Mouse (Mus musculus): Measurements from ENCODE around the gene Cep68.
A peak's percentile ranks its signal among the peaks of the same experiment; 100 is the strongest.
"Not testable (repeated sequence)": the region's sequence is repeated elsewhere in the genome, so short reads cannot be mapped to it uniquely, and the experiment has no call there.

Cep68 gene

GRCm38 (mm10) chr11:20241311-20241710 is 7.9 kb downstream of the Cep68 start:
- DNase-seq: no peak

- DNase-seq: no peak
Measured at GRCm38 (mm10) chr11:20240331-20240730, 8.9 kb downstream of the Cep68 start.

- DNase-seq: no peak
Measured at GRCm38 (mm10) chr11:20239279-20239861, 9.9 kb downstream of the Cep68 start.

- no peak for DNase-seq
Measured at GRCm38 (mm10) chr11:20237976-20238375, 11.3 kb downstream of the Cep68 start.

GRCm38 (mm10) chr11:20237018-20237417 is 12.2 kb downstream of the Cep68 start:
- no peak for DNase-seq

GRCm38 (mm10) chr11:20234233-20234632 is 15.0 kb downstream of the Cep68 start:
- no peak for DNase-seq

- no peak for DNase-seq
Measured at GRCm38 (mm10) chr11:20232016-20232755, 17.0 kb downstream of the Cep68 start.

- DNase-seq: peak; percentile 55
Measured at GRCm38 (mm10) chr11:20231128-20231878, 17.9 kb downstream of the Cep68 start.

GRCm38 (mm10) chr11:20230286-20230685 is 18.9 kb downstream of the Cep68 start:
- DNase-seq: no peak

- DNase-seq: no peak
Measured at GRCm38 (mm10) chr11:20229311-20229710, 19.9 kb downstream of the Cep68 start.

GRCm38 (mm10) chr11:20228666-20229065 is 20.6 kb downstream of the Cep68 start:
- no peak for DNase-seq

GRCm38 (mm10) chr11:20225938-20226337 is 23.3 kb downstream of the Cep68 start:
- DNase-seq: no peak

GRCm38 (mm10) chr11:20224196-20224595 is 25.0 kb downstream of the Cep68 start:
- no peak for DNase-seq

- DNase-seq: not testable (repeated sequence)
Measured at GRCm38 (mm10) chr11:20221671-20222070, 27.6 kb downstream of the Cep68 start.

GRCm38 (mm10) chr11:20217227-20217626 is 32.0 kb downstream of the Cep68 start:
- DNase-seq: no peak

GRCm38 (mm10) chr11:20216415-20216814 is 32.8 kb downstream of the Cep68 start:
- DNase-seq: no peak

GRCm38 (mm10) chr11:20214779-20215178 is 34.5 kb downstream of the Cep68 start:
- DNase-seq: no peak

GRCm38 (mm10) chr11:20211838-20212237 is 37.4 kb downstream of the Cep68 start:
- DNase-seq: no peak

GRCm38 (mm10) chr11:20207589-20207988 is 41.6 kb downstream of the Cep68 start:
- DNase-seq: no peak

- no peak for DNase-seq
Measured at GRCm38 (mm10) chr11:20206626-20207223, 42.5 kb downstream of the Cep68 start.

GRCm38 (mm10) chr11:20205538-20205937 is 43.7 kb downstream of the Cep68 start:
- no peak for DNase-seq

- no peak for DNase-seq
Measured at GRCm38 (mm10) chr11:20204870-20205446, 44.3 kb downstream of the Cep68 start.

- DNase-seq: no peak
Measured at GRCm38 (mm10) chr11:20204321-20204720, 44.9 kb downstream of the Cep68 start.

All from embryo, embryonic 11 days (tissue).